Mouse (Mus musculus): Measurements from ENCODE around the gene Rps3.

Rps3 gene

GRCm38 (mm10) chr7:99483271-99483923, at the start of gene Rps3:
Gene Rps3 (minus strand): TSS chr7:99483738.
- in situ Hi-C loops (cut with MboI; ENCODE audit: unreplicated experiment in 2 of 2): no loop called here

GRCm38 (mm10) chr7:99532526-99532925, 49.0 kb upstream of the Rps3 start:
- in situ Hi-C loops (cut with MboI; ENCODE audit: unreplicated experiment in 2 of 2): no loop called here

DNA sequence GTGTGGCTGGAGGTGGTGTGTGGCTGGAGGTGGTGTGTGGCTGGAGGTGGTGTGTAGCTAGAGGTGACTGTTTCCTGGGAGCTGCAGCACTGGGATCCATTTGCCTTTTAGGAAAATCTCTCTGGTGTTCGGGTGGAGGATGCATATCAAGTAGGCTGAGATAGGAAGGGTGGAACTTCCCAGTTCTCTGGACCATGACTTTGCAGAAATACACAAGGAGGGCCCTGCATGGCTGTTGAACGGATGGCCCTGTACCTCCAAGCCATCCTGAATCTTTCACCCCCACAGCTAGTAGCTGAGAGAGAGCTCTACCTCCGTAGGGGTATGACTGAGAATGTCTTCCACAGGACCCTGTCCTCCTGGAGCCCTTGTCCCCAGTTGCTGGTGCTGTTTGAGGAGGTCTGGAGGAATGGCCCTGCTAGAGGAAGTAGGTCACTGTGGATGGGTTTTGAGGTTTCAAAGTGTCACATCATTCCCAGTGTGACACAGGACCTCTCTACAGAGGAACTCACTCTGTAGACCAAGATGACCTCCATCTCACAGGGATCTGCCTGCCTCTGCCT, 48.0 kb upstream of the Rps3 start:
- in situ Hi-C loops (cut with MboI; ENCODE audit: unreplicated experiment in 2 of 2): no loop called here

DNA sequence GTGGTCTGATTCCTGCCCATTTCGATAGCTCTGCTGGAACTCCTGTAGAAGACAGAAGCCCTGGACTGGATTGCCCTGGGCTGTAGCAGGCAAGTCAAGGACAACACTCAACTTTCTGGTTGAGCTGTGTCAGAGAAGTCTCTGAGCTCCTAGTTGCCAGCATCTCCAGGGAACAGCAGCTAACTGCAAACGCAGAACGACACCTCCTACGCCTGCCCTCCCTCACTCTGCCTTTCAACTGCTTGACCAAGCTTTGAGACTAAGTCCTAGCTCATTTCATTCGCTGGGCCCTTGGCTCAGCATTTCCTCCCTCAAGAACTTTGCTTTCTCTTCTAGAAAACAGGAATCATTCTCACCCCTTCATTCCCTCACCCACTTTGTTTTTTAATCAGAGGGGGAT, 45.9 kb upstream of the Rps3 start:
- in situ Hi-C loops (cut with MboI; ENCODE audit: unreplicated experiment in 2 of 2): no loop called here

DNA sequence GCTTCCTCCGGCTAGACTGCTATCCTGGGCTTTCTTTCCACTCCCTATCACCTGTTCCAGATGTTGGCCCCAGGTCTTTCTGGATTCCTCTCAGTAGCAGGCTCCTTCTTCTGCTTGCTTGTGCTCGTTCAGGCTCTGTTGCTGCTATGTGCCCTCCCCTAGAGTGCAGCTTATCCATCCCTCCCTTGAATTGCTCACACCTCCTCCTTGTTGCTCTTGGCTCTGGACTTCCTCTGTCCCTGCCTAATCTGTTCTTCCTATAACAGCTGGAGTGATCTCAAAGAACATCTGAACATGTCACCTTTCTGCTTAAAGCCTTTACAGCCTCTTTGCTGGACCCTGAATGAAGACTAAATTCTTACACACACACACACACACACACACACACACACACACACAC, 45.0 kb upstream of the Rps3 start:
- in situ Hi-C loops (cut with MboI; ENCODE audit: unreplicated experiment in 2 of 2): no loop called here

- in situ Hi-C loops (cut with MboI; ENCODE audit: unreplicated experiment in 2 of 2): no loop called here
Observed at GRCm38 (mm10) chr7:99523837-99524236, 40.3 kb upstream of the Rps3 start.

DNA sequence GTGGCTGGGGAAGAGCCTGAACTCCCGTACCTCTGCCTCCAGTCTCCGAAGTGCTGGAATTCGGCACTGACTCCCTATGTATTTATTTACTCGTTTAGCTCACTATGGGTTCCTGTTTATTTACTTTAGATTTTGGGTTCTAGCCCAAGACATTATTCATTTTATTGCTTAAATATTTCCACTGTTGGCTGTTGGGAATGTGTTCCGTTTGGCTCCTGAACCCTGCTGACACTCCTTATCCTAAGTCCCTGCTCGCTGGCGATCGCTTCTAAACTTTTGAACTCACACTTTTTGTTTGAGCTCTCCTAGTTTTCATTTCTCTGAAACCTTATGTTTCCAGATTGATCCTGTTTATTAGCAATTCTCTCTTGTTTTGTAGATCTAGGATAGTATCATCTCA, 39.6 kb upstream of the Rps3 start:
- in situ Hi-C loops (cut with MboI; ENCODE audit: unreplicated experiment in 2 of 2): no loop called here

- in situ Hi-C loops (cut with MboI; ENCODE audit: unreplicated experiment in 2 of 2): no loop called here
Observed at GRCm38 (mm10) chr7:99518954-99519644, 35.6 kb upstream of the Rps3 start.

- in situ Hi-C loops (cut with MboI; ENCODE audit: unreplicated experiment in 2 of 2): no loop called here
Observed at GRCm38 (mm10) chr7:99516814-99517157, 33.2 kb upstream of the Rps3 start.

GRCm38 (mm10) chr7:99516092-99516813, 32.7 kb upstream of the Rps3 start:
- in situ Hi-C loops (cut with MboI; ENCODE audit: unreplicated experiment in 2 of 2): no loop called here

DNA sequence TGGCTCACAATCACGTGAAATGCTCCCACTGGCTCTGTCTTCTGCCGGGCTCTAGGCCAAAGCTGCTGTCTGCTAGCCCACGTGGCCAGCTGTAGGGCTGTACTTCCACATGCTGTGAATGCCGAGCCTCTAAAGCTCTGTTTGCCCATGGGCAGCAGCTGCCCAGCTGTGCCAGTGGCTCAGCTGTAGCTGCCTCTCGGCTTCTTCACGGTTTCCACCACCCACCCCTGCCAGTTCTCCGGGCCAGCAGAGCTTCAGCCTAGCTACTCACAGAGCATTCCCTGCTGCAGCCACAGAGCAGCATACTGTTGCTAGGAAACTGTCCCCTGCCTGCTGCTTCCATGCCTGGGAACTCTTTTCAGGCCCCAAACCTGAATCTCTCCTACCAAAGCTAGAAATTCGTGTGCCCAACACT, 26.6 kb upstream of the Rps3 start:
- in situ Hi-C loops (cut with MboI; ENCODE audit: unreplicated experiment in 2 of 2): no loop called here

- in situ Hi-C loops (cut with MboI; ENCODE audit: unreplicated experiment in 2 of 2): loop anchor here in 1 of 2 experiments (10.0 kb wide), 1 partner anchor 367 kb away; no protein-coding TSS in a partner anchor
Observed at GRCm38 (mm10) chr7:99508187-99508586, 24.6 kb upstream of the Rps3 start.

- in situ Hi-C loops (cut with MboI; ENCODE audit: unreplicated experiment in 2 of 2): loop anchor here (5.0 to 10.0 kb wide), 5 partner anchors 48 to 370 kb away; no protein-coding TSS in a partner anchor
Observed at GRCm38 (mm10) chr7:99504556-99504955, 21.0 kb upstream of the Rps3 start.

GRCm38 (mm10) chr7:99501148-99501547, 17.6 kb upstream of the Rps3 start:
- in situ Hi-C loops (cut with MboI; ENCODE audit: unreplicated experiment in 2 of 2): loop anchor here (5.0 to 10.0 kb wide), 5 partner anchors 51 to 374 kb away; no protein-coding TSS in a partner anchor

DNA sequence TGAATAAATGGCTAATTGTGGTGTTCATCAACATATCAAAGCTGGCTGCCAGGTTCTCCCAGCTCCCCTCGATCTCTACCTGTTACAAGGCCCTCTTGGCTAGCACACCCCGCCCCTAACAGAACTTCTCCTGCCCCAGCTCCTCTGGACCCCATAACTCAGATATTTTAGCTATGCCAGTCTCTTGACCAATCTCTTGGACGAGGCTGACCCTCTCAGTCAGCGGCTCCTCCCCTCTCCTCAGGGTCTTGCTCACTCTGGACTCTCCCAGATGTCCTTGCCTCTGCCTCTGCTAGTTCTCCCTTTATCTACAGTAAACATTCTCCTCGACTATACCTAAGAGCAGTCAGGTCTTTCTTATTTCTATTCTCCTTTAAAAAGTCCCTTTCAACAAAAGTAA, 17.1 kb upstream of the Rps3 start:
- in situ Hi-C loops (cut with MboI; ENCODE audit: unreplicated experiment in 2 of 2): loop anchor here (5.0 to 10.0 kb wide), 5 partner anchors 52 to 374 kb away; no protein-coding TSS in a partner anchor

GRCm38 (mm10) chr7:99500201-99500600, 16.7 kb upstream of the Rps3 start:
- in situ Hi-C loops (cut with MboI; ENCODE audit: unreplicated experiment in 2 of 2): loop anchor here (5.0 to 10.0 kb wide), 5 partner anchors 52 to 375 kb away; no protein-coding TSS in a partner anchor

- in situ Hi-C loops (cut with MboI; ENCODE audit: unreplicated experiment in 2 of 2): loop anchor here (5.0 to 10.0 kb wide), 3 partner anchors 298 to 378 kb away; no protein-coding TSS in a partner anchor
Observed at GRCm38 (mm10) chr7:99499128-99499527, 15.6 kb upstream of the Rps3 start.

- in situ Hi-C loops (cut with MboI; ENCODE audit: unreplicated experiment in 2 of 2): loop anchor here in 1 of 2 experiments (10.0 kb wide), 1 partner anchor 315 kb away; no protein-coding TSS in a partner anchor
Observed at GRCm38 (mm10) chr7:99489708-99490107, 6.2 kb upstream of the Rps3 start.

GRCm38 (mm10) chr7:99484679-99485078, 1.1 kb upstream of the Rps3 start:
- in situ Hi-C loops (cut with MboI; ENCODE audit: unreplicated experiment in 2 of 2): no loop called here

GRCm38 (mm10) chr7:99483924-99484319, 384 bp upstream of the Rps3 start:
- in situ Hi-C loops (cut with MboI; ENCODE audit: unreplicated experiment in 2 of 2): no loop called here

- in situ Hi-C loops (cut with MboI; ENCODE audit: unreplicated experiment in 2 of 2): no loop called here
Observed at GRCm38 (mm10) chr7:99482637-99483036, 901 bp downstream of the Rps3 start.
